Mouse (Mus musculus) MN1 (cell line): ENCODE data around the gene Slc23a2.

Source experiments
- DNase-seq: peaks from one replicate; pipeline ENCODE4 v3.0.0-alpha.2; 2016; ENCODE audit warnings: low spot score

The Slc23a2 gene

GRCm38 (mm10) chr2:132047364-132047763, 97.5 kb downstream of the Slc23a2 start:
- DNase-seq: no peak

- no peak for DNase-seq
Observed at GRCm38 (mm10) chr2:132046659-132047058, 98.2 kb downstream of the Slc23a2 start.

GRCm38 (mm10) chr2:132044320-132045274, 100.3 kb downstream of the Slc23a2 start:
- DNase-seq: no peak

- DNase-seq: no peak
Observed at GRCm38 (mm10) chr2:132043101-132043621, 101.7 kb downstream of the Slc23a2 start.

- DNase-seq: no peak
Observed at GRCm38 (mm10) chr2:132039894-132040293, 105.0 kb downstream of the Slc23a2 start.

- no peak for DNase-seq
Observed at GRCm38 (mm10) chr2:132036326-132036725, 108.6 kb downstream of the Slc23a2 start.

- DNase-seq: no peak
Observed at GRCm38 (mm10) chr2:132035470-132035835, 109.5 kb downstream of the Slc23a2 start.

- no peak for DNase-seq
Observed at GRCm38 (mm10) chr2:132034590-132035469, 110.1 kb downstream of the Slc23a2 start.

GRCm38 (mm10) chr2:132031364-132032095, 113.4 kb downstream of the Slc23a2 start:
- no peak for DNase-seq

GRCm38 (mm10) chr2:132030418-132031363, 114.2 kb downstream of the Slc23a2 start:
- peak; percentile 31 for DNase-seq

- DNase-seq: peak; percentile 91
Observed at GRCm38 (mm10) chr2:132029646-132030417, 115.1 kb downstream of the Slc23a2 start, which contains the start of gene Rassf2. Rassf2 (minus strand) TSS chr2:132030258.

GRCm38 (mm10) chr2:132028894-132029605, 115.9 kb downstream of the Slc23a2 start:
- peak; percentile 45 for DNase-seq

GRCm38 (mm10) chr2:132028107-132028506, 116.8 kb downstream of the Slc23a2 start:
- DNase-seq: no peak

GRCm38 (mm10) chr2:132027366-132027765, 117.5 kb downstream of the Slc23a2 start:
- DNase-seq: no peak

- DNase-seq: no peak
Observed at GRCm38 (mm10) chr2:132024028-132024427, 120.9 kb downstream of the Slc23a2 start.

GRCm38 (mm10) chr2:132022621-132023020, 122.3 kb downstream of the Slc23a2 start:
- DNase-seq: no peak

- no peak for DNase-seq
Observed at GRCm38 (mm10) chr2:132021616-132022015, 123.3 kb downstream of the Slc23a2 start.

GRCm38 (mm10) chr2:132020991-132021541, 123.8 kb downstream of the Slc23a2 start:
- DNase-seq: no peak

- DNase-seq: no peak
Observed at GRCm38 (mm10) chr2:132020420-132020819, 124.5 kb downstream of the Slc23a2 start.
